Mouse (Mus musculus) MN1 (cell line): ENCODE data around the gene Tet3.
"Not testable (repeated sequence)": the region's sequence is repeated elsewhere in the genome, so short reads cannot be mapped to it uniquely, and the experiment has no call there.

ENCODE experiments used
- DNase-seq: peaks from one replicate; pipeline ENCODE4 v3.0.0-alpha.2; 2016; ENCODE audit warnings: low spot score

Tet3 gene

GRCm38 (mm10) chr6:83370316-83370965 lies 88.4 kb downstream of the Tet3 start:
- no peak for DNase-seq

- DNase-seq: no peak
These were observed 95.8 kb downstream of the Tet3 start for GRCm38 (mm10) chr6:83363075-83363474.

GRCm38 (mm10) chr6:83361523-83362248 lies 97.2 kb downstream of the Tet3 start:
- DNase-seq: no peak

GRCm38 (mm10) chr6:83357436-83357835 lies 101.4 kb downstream of the Tet3 start:
- DNase-seq: no peak

GRCm38 (mm10) chr6:83356569-83357138 lies 102.2 kb downstream of the Tet3 start:
- peak; percentile 82 for DNase-seq

- no peak for DNase-seq
These were observed 103.8 kb downstream of the Tet3 start for GRCm38 (mm10) chr6:83354856-83355781.

GRCm38 (mm10) chr6:83352666-83353410 lies 106.0 kb downstream of the Tet3 start:
- DNase-seq: no peak

GRCm38 (mm10) chr6:83351490-83352160 lies 107.3 kb downstream of the Tet3 start:
- no peak for DNase-seq

GRCm38 (mm10) chr6:83350851-83351405 lies 108.0 kb downstream of the Tet3 start:
- DNase-seq: no peak

- peak; percentile 18 for DNase-seq
These were observed 108.7 kb downstream of the Tet3 start for GRCm38 (mm10) chr6:83350172-83350571.

GRCm38 (mm10) chr6:83349274-83349958 lies 109.5 kb downstream of the Tet3 start:
- DNase-seq: peak; percentile 83

- DNase-seq: no peak
These were observed 110.0 kb downstream of the Tet3 start, which contains the start of gene Bola3 for GRCm38 (mm10) chr6:83348873-83349272. TSS of gene Bola3 (plus strand) at chr6:83349147.

GRCm38 (mm10) chr6:83347916-83348315 lies 111.0 kb downstream of the Tet3 start:
- no peak for DNase-seq

GRCm38 (mm10) chr6:83345285-83345684 lies 113.6 kb downstream of the Tet3 start:
- not testable (repeated sequence) for DNase-seq

GRCm38 (mm10) chr6:83342957-83343356 lies 115.9 kb downstream of the Tet3 start:
- DNase-seq: no peak

GRCm38 (mm10) chr6:83341387-83341786 lies 117.5 kb downstream of the Tet3 start:
- peak; percentile 49 for DNase-seq

- no peak for DNase-seq
These were observed 131.2 kb downstream of the Tet3 start for GRCm38 (mm10) chr6:83327591-83328190.

- DNase-seq: no peak
These were observed 132.1 kb downstream of the Tet3 start for GRCm38 (mm10) chr6:83326761-83327160.

- no peak for DNase-seq
These were observed 132.5 kb downstream of the Tet3 start for GRCm38 (mm10) chr6:83326394-83326736.
